Mouse (Mus musculus): ENCODE measurements around the gene Gimap9. TPM values are rescaled to one million over a fixed set of nuclear protein-coding genes. Genes with fewer than 3 reads are reported as not detected.

The Gimap9 gene
- polyA plus RNA-seq, 1 experiment from 2014 or later, result 4.4 TPM

DNA sequence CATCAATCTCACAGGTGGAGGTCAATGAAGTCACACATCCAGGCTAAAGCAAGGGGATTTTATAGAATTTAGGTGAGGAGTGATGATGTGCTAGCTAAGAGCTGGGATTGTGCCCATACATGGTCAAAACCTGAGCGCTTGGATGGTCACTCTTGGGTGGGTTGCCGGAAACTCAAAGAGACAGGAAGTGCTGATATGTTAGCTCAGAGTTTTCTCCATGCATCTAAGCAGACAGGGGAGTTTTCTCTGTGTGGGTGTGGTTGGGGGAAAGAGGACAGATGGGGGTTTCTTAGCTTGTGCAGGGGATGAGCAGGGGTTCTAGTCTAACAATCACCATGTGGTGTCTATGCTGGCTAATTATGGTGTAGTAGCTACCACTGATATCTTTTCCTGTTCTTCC, 13.4 kb downstream of the Gimap9 start:
- Histone ChIP-seq H3K4me2 (ENCODE audit: low read depth, severe bottlenecking) (no peak overlapping the region), H3K36me3 (ENCODE audit: control insufficient read depth, insufficient read depth, low read length) (no peaks in the 10 kb centered on the region), H3K4me3 (ENCODE audit: low read depth, low read length) (no peak overlapping the region), H3K27ac (replicated peaks; ENCODE audit: low read depth, low read length) (no peak overlapping the region), H3K9ac (ENCODE audit: low read length) (no peak overlapping the region), H3K27me3 (ENCODE audit: control insufficient read depth, insufficient read depth, low read length) (no peaks in the 10 kb centered on the region), H3K4me1 (ENCODE audit: control insufficient read depth, insufficient read depth, low read length) (no peaks in the 10 kb centered on the region), H3K9me3 (ENCODE audit: control insufficient read depth, low read length) (no peaks in the 10 kb centered on the region)
- ATAC-seq (ENCODE audit: insufficient number of reproducible peaks, low FRiP score, low TSS enrichment, low read depth) (no peak), DNase-seq (ENCODE audit: low spot score) (no peak)
- WGBS, result 84% methylated on average over 2 of the region's 2 CpGs

DNA sequence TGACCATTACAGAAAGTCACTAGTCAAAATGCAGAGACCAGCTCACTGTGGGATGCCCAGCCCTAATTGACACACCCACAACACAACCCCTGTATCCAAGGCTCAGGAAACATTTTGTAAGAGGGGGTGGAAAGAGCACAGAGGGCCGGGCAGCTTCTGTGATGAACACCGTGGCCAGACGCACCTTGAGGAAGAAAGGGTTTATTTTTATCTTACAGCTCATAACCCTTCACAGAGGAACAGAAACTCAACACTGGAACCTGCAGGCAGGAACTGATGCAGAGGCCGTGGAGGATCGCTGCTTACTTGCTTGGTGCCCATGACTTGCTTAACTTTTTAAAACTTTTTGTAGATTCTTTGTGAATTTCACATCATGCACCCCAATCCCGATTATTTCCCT, 17.0 kb downstream of the Gimap9 start:
- H3K4me2 ChIP-seq (ENCODE audit: low read depth, severe bottlenecking), result no peak overlapping the region
- no peak overlapping the region for H3K27ac ChIP-seq (replicated peaks; ENCODE audit: low read depth, low read length)
- no peaks in the 10 kb centered on the region for H3K27me3 ChIP-seq (ENCODE audit: control insufficient read depth, insufficient read depth, low read length)
- no peaks in the 10 kb centered on the region for H3K9me3 ChIP-seq (ENCODE audit: control insufficient read depth, low read length)
- DNase-seq (ENCODE audit: low spot score) (no peak), ATAC-seq (ENCODE audit: insufficient number of reproducible peaks, low FRiP score, low TSS enrichment, low read depth) (no peak)
- no peaks in the 10 kb centered on the region for H3K36me3 ChIP-seq (ENCODE audit: control insufficient read depth, insufficient read depth, low read length)
- 90% methylated on average over 6 of the region's 6 CpGs for whole genome bisulfite sequencing
- no peak overlapping the region for H3K4me3 ChIP-seq (ENCODE audit: low read depth, low read length)
- no peak overlapping the region for H3K9ac ChIP-seq (ENCODE audit: low read length)
- H3K4me1 ChIP-seq (ENCODE audit: control insufficient read depth, insufficient read depth, low read length), result no peaks in the 10 kb centered on the region

DNA sequence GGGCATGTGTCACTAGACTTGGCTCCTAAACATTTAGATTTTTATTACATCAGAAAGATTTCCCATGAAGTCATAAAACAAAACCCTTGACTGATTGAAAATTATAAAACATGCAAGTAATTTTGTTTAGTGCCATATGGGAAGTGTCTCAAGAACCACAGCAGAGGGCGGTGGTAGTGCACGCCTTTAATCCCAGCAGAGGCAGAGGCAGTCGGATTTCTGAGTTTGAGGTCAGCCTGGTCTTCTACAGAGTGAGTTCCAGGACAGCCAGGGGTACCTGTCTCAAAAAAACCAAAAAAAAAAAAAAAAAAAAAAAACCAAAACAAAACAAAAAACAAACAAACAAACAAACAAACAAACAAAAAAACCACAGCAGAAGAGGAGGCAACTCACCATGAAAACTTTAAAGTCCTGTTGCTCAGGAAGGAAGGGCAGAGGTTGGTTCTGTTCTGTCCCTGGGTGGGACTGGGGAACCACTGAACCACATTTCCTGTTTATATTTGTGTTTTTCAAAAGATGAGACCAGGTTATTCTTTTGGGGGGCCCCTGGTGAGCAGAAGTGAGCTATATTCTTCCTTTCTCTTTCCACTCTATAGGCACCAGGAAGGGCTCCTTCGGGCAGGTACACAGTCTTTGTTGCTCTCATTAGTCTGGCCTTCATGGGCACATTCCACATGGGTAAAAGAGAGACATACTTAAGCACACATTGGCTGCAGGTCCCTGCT, 21.1 kb downstream of the Gimap9 start:
- Histone ChIP-seq H3K4me3 (ENCODE audit: low read depth, low read length) (no peak overlapping the region), H3K27ac (replicated peaks; ENCODE audit: low read depth, low read length) (no peak overlapping the region), H3K4me2 (ENCODE audit: low read depth, severe bottlenecking) (no peak overlapping the region), H3K9ac (ENCODE audit: low read length) (no peak overlapping the region), H3K27me3 (ENCODE audit: control insufficient read depth, insufficient read depth, low read length) (no peaks in the 10 kb centered on the region), H3K9me3 (ENCODE audit: control insufficient read depth, low read length) (no peaks in the 10 kb centered on the region), H3K36me3 (ENCODE audit: control insufficient read depth, insufficient read depth, low read length) (no peaks in the 10 kb centered on the region), H3K4me1 (ENCODE audit: control insufficient read depth, insufficient read depth, low read length) (no peaks in the 10 kb centered on the region)
- DNase-seq (ENCODE audit: low spot score) (no peak), ATAC-seq (ENCODE audit: insufficient number of reproducible peaks, low FRiP score, low TSS enrichment, low read depth) (no peak)
- WGBS, result 80% methylated on average over 4 of the region's 4 CpGs

DNA sequence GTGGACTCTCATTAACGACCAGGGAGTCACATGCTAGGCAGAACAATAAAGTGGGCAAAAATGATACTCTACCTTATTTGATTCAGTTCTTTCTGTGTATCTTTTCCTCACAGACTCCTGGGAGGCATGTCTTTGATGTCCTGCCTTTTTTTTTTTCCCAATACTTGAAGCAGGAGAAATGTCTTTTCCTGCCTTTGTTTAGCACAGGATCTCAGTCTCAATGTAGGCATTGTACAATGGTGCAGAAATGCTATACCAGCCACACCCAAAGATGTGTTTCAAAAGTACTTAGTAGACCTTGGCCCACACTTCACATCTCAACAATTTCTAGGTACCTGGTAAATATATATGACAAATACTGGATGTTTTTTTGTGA, 21.6 kb downstream of the Gimap9 start:
- 57% methylated on average over 1 of the region's 1 CpGs for WGBS
- ATAC-seq (ENCODE audit: insufficient number of reproducible peaks, low FRiP score, low TSS enrichment, low read depth), result no peak
- no peaks in the 10 kb centered on the region for H3K4me1 ChIP-seq (ENCODE audit: control insufficient read depth, insufficient read depth, low read length)
- H3K4me2 ChIP-seq (ENCODE audit: low read depth, severe bottlenecking), result no peak overlapping the region
- no peak overlapping the region for H3K27ac ChIP-seq (replicated peaks; ENCODE audit: low read depth, low read length)
- no peak overlapping the region for H3K4me3 ChIP-seq (ENCODE audit: low read depth, low read length)
- DNase-seq (ENCODE audit: low spot score), result no peak
- no peaks in the 10 kb centered on the region for H3K9me3 ChIP-seq (ENCODE audit: control insufficient read depth, low read length)
- H3K9ac ChIP-seq (ENCODE audit: low read length), result no peak overlapping the region
- no peaks in the 10 kb centered on the region for H3K36me3 ChIP-seq (ENCODE audit: control insufficient read depth, insufficient read depth, low read length)
- H3K27me3 ChIP-seq (ENCODE audit: control insufficient read depth, insufficient read depth, low read length), result no peaks in the 10 kb centered on the region

DNA sequence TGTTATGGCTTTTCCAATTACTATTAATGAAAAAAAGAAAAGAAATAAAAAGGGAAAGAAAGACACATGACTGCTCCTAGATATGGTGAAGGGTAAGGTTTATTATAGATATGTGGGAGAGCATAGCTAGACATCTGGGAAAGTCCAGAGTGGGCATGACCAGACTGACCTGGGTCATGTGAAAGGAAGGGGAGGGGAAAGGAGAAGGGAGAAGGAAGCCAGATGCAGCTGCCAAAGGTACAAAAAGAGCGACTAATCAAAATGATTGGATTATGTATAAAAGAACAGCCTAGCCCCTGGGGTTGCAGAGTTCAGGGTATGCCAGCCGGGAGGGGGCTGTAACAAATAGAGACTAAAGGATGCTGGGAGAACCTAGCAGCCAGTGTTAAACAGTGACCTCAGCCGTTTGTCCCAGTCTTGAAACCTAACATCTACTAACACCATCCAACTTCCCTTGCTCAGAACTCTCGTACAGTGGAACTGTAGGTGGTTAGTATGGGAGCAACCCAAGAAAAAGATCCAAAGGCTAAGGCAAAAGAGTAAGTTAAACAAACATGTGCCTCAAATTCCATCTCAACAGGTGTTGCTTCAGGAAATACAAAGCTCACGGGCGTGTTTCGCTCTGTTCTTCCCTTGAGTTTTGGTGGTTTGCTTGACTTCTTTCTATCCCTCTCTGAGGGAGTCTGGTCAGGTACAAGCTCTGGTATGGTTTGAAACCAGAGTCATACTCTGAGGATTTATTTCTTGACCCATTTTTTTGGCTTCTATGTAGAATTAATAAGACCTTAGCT, 22.3 kb downstream of the Gimap9 start:
- DNase-seq (ENCODE audit: low spot score) (no peak), ATAC-seq (ENCODE audit: insufficient number of reproducible peaks, low FRiP score, low TSS enrichment, low read depth) (no peak)
- 83% methylated on average over 7 of the region's 7 CpGs for WGBS
- Histone ChIP-seq H3K27me3 (ENCODE audit: control insufficient read depth, insufficient read depth, low read length) (no peaks in the 10 kb centered on the region), H3K9me3 (ENCODE audit: control insufficient read depth, low read length) (no peaks in the 10 kb centered on the region), H3K4me2 (ENCODE audit: low read depth, severe bottlenecking) (no peak overlapping the region), H3K27ac (replicated peaks; ENCODE audit: low read depth, low read length) (no peak overlapping the region), H3K4me1 (ENCODE audit: control insufficient read depth, insufficient read depth, low read length) (no peaks in the 10 kb centered on the region), H3K36me3 (ENCODE audit: control insufficient read depth, insufficient read depth, low read length) (no peaks in the 10 kb centered on the region), H3K9ac (ENCODE audit: low read length) (no peak overlapping the region), H3K4me3 (ENCODE audit: low read depth, low read length) (no peak overlapping the region)

DNA sequence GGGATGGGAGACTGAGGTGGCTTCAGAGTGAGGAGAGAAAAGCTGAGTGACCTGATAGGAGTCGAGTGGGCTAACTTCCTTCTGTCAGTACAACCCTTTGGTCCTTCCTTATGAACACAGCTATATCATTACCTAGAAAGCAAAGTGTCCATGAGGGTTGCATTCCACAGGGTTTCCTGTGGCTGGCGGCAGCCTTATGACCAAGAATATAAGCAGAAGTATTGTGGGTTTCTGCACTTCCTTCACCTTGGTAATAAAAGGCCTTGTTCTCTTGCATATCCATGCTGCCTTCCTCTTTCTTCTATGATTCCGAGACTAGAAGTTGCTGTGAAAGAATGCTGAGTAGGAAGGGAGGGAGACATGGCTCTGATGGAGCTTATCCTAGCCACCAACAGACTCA, 23.0 kb downstream of the Gimap9 start:
- Histone ChIP-seq H3K27ac (replicated peaks; ENCODE audit: low read depth, low read length) (no peak overlapping the region), H3K36me3 (ENCODE audit: control insufficient read depth, insufficient read depth, low read length) (no peaks in the 10 kb centered on the region), H3K27me3 (ENCODE audit: control insufficient read depth, insufficient read depth, low read length) (no peaks in the 10 kb centered on the region), H3K4me2 (ENCODE audit: low read depth, severe bottlenecking) (no peak overlapping the region), H3K4me1 (ENCODE audit: control insufficient read depth, insufficient read depth, low read length) (no peaks in the 10 kb centered on the region), H3K9me3 (ENCODE audit: control insufficient read depth, low read length) (no peaks in the 10 kb centered on the region), H3K4me3 (ENCODE audit: low read depth, low read length) (no peak overlapping the region), H3K9ac (ENCODE audit: low read length) (no peak overlapping the region)
- DNase-seq (ENCODE audit: low spot score) (no peak), ATAC-seq (ENCODE audit: insufficient number of reproducible peaks, low FRiP score, low TSS enrichment, low read depth) (no peak)
- WGBS, result 83% methylated on average over 3 of the region's 3 CpGs

- no peak overlapping the region for H3K9ac ChIP-seq (ENCODE audit: low read length)
- no peak overlapping the region for H3K27ac ChIP-seq (replicated peaks; ENCODE audit: low read depth, low read length)
- ATAC-seq (ENCODE audit: insufficient number of reproducible peaks, low FRiP score, low TSS enrichment, low read depth) (no peak), DNase-seq (ENCODE audit: low spot score) (no peak)
- H3K4me3 ChIP-seq (ENCODE audit: low read depth, low read length), result no peak overlapping the region
- no peak overlapping the region for H3K4me2 ChIP-seq (ENCODE audit: low read depth, severe bottlenecking)
- H3K4me1 ChIP-seq (ENCODE audit: control insufficient read depth, insufficient read depth, low read length), result no peaks in the 10 kb centered on the region
- no peaks in the 10 kb centered on the region for H3K9me3 ChIP-seq (ENCODE audit: control insufficient read depth, low read length)
- 52% methylated on average over 5 of the region's 5 CpGs for WGBS
- H3K36me3 ChIP-seq (ENCODE audit: control insufficient read depth, insufficient read depth, low read length), result no peaks in the 10 kb centered on the region
- H3K27me3 ChIP-seq (ENCODE audit: control insufficient read depth, insufficient read depth, low read length), result no peaks in the 10 kb centered on the region
Observed at GRCm38 (mm10) chr6:48700251-48701075, 24.5 kb downstream of the Gimap9 start.

DNA sequence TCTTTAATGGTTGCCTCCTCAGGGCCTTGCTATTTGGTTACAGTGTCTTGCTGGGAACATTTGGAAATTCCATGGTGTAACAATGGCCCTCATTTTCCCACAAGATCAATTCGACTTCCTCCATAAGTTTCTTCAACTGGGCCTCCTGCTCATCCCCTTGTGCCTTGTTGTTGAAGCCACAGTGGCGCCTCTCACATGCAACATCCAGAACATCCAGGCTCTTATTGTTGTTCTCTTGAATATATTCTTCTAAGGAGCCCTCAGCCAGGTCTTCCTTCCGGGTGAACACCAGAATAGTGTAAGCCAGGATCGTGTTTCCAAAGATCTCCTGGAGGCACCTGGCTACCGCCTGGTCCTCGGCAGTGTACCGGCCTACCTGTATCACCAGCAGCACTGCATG, 26.2 kb downstream of the Gimap9 start:
- no peak for ATAC-seq (ENCODE audit: insufficient number of reproducible peaks, low FRiP score, low TSS enrichment, low read depth)
- 86% methylated on average over 7 of the region's 7 CpGs for WGBS
- Histone ChIP-seq H3K27ac (replicated peaks; ENCODE audit: low read depth, low read length) (no peak overlapping the region), H3K4me2 (ENCODE audit: low read depth, severe bottlenecking) (no peak overlapping the region), H3K4me3 (ENCODE audit: low read depth, low read length) (no peak overlapping the region), H3K36me3 (ENCODE audit: control insufficient read depth, insufficient read depth, low read length) (no peaks in the 10 kb centered on the region), H3K4me1 (ENCODE audit: control insufficient read depth, insufficient read depth, low read length) (no peaks in the 10 kb centered on the region), H3K27me3 (ENCODE audit: control insufficient read depth, insufficient read depth, low read length) (no peaks in the 10 kb centered on the region), H3K9me3 (ENCODE audit: control insufficient read depth, low read length) (no peaks in the 10 kb centered on the region), H3K9ac (ENCODE audit: low read length) (no peak overlapping the region)
- no peak for DNase-seq (ENCODE audit: low spot score)
